Mouse (Mus musculus) urinary bladder, adult 2 months (tissue): Measurements from ENCODE around the gene Tnrc6b. TPM values are rescaled to one million over a fixed set of nuclear protein-coding genes. Genes with fewer than 3 reads are reported as not detected.

Source experiments
- DNase-seq: peaks from one replicate; pipeline ENCODE4 v3.0.0; 2022; ENCODE audit warnings: low spot score
- polyA plus RNA-seq: library from polyadenylated mRNA; depleted of rRNA; stranded (reverse); fragments of >200 nt; gene quantifications from 2 replicates; pipeline ENCODE4 v1.2.3, GENCODE M21; 2012; rRNA removed

Gene Tnrc6b
- polyA plus RNA-seq, result 7.8 and 12.6 TPM in 2 replicates

DNA sequence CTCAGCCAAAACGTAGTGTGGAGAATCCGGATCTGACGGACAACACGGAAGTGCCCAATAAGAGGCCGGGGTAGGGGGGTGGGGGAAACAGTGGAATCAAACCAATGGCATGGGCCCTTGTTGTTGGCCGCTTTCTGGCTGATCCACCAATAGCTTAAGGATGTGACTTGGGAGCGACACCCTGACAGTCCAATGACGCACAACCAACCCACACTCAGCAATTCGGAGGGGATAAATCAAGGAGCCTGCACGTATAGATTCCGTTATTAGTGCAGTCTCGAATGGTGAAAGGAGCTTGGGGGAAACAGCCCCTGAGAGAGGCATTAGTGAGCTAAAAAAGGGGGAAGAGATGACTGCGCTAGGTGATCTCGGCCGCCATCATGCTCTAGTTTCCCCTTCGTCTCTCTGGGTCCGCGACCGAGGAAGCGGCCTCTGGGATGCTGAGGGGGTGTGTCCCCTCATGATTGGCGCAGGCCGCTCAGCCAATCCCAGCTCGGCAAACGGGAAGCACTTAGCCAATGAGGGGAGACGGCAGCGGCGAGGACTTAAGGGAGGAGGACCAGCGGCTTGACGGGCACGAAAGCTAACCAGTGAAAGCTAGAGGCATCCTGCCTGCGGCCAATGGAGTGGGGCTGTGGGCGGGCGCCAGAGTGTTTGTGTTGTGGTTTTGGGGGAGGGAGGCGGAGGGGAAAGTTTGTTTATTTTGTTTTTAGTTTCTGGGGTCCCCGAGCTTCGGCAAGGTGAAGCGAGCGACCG lies at the start of gene Tnrc6b:
TSS of gene Tnrc6b (plus strand) at position 706 of the 756 bp plus-strand sequence.
- DNase-seq, result peak; percentile 96

DNA sequence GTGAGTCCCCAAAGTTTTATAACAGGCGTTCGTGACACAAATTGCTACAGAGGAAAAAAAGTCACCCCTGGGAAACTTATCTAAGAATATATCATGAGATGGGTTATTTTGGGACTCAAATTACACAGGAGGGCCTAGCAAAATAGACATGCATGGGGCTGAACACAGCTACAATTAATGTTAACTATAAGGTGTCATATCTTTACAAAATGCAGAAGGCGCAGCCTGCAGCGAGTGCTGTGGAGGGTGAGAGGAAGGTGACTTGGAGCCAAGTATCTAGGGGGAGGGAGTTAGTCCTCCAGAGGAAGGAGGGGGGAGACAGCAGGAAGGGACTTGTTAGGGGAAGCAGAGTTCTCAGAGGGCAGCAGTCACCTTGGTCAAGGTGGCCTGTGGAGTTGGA lies 46.7 kb upstream of the Tnrc6b start:
- no peak for DNase-seq

GRCm38 (mm10) chr15:80671295-80672252 lies 39.5 kb upstream of the Tnrc6b start, which contains the start of gene Fam83f:
Gene Fam83f, plus strand, starts transcription at chr15:80671847.
- DNase-seq, result peak; percentile 78

- DNase-seq, result no peak
These were observed 38.3 kb upstream of the Tnrc6b start for GRCm38 (mm10) chr15:80672810-80673209.

GRCm38 (mm10) chr15:80673337-80674095 lies 37.6 kb upstream of the Tnrc6b start:
- no peak for DNase-seq

GRCm38 (mm10) chr15:80674700-80675099 lies 36.4 kb upstream of the Tnrc6b start:
- no peak for DNase-seq

DNA sequence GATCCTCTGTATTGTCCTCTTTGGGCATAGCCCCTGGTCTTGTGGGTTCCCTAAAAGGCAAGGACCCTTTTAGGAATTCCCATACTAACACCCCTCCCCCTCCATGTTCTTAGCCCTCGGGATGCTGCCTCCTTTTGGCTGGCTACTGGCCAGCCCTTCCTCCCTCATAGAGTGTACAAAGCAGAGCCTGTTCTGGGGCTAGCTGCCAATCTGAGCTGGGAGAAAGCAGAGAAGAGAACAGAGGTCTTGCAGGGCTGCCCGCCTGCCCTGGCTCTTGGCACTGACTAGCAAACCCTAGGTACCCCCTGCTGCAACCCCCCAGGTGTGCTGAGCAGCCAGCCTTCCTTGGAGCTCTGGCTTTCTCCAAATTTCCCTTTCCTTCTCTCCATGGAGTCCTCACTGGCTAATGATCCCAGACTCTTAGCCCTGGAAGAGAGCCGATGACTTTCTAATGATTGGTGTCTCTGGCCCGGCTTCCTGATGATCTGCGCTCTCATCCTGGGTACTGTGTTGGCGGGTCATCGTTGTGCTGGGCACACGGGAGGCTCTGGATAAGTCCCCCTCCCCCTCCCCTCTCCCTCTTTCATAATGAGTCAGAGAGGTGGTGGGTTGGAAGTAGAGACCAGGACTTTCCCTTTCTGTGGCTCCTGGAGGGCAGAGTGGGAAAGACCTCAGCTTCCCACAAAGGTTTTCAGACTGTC lies 31.4 kb upstream of the Tnrc6b start:
- DNase-seq, result no peak

DNA sequence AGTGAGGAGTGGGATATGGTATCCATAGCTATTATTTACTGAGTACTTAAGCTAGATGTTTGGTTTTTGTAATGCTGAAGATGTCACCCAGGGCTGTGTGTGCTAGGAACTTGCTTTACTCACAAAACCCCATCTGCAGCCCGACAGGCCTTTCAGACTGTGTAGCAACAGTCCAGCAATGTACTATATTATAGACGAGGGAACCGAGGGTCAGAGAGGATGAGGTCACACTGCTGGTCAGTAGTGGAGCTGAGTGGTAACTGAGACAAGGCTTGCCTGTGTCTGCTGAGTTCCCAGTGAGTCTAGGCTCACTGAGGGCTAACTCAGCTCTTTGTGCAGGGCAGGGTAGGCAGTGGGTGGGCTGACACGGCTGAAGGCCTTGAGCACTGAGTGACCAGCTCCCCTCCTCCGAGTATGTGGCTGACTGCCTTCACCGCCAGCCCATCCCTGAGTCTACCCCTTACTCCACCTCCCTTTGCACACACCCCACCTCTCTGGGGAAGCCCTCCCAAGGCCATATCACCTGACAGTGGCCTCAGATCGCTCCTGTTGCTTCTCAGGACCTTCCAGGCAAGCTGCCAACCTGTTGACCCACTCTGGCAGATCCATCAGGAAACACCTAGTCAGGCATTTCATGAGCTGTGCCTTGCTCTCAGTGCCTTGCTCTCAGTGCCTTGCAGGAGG lies 30.6 kb upstream of the Tnrc6b start:
- no peak for DNase-seq

DNA sequence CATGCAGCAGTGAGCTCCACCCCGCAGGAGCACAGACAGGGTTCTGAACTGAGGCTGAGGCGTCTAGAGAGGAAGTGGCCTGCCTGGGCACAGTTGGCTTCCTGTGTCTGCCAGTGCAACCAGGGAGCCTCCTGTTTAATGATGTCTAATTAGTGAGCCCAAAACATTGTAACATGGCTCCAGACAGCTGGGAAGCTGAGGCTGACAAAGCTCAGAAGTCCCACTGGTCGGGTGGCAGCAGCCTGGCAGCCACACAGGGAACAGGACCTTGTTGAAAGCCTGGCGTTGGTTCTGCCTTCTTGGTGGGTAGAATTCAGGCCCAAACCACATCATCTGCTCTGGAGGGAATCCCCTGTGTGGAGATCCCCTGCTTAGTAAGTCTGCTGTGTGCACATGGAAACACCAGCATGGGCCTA lies 29.6 kb upstream of the Tnrc6b start:
- no peak for DNase-seq

DNA sequence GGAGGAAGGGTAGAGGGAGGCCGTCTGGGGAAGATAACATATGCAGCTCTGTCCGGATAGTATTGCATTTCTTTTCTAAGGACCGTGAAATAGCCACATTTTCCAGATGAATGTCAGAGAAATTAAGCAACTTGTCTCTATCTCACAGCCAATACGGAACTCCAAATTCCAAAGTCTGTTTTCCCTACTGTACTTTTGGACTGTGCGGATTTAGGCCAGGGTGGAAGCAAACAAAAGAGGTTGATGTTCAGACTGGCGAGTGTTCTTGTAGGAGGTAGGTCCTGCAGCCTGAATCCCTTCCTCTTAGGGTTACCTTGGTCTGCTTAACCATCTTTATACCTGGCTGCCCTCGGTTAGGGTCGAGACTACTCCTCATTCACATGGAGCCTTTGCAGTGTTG lies 28.8 kb upstream of the Tnrc6b start:
- DNase-seq, result no peak

DNA sequence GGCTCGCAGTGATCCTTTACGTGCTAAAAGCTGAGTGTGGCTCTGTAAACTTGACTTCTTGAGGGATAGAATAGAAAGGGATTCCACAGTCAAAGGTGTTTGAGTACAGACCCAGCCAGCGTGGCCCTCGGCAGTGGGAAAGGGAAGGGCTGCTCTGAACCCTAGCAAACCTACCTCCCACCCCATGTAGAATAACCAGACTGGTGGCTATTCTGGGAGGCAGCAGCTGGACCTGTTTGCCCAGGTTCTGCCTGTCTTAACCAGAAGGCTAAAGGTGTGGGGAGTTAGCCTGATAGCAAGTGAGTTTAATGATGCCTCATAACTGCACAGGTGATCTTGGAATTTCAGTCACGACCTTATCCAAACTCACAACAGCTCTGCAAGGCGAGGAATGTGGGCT lies 28.0 kb upstream of the Tnrc6b start:
- DNase-seq, result no peak

- no peak for DNase-seq
These were observed 27.1 kb upstream of the Tnrc6b start for GRCm38 (mm10) chr15:80683990-80684389.

DNA sequence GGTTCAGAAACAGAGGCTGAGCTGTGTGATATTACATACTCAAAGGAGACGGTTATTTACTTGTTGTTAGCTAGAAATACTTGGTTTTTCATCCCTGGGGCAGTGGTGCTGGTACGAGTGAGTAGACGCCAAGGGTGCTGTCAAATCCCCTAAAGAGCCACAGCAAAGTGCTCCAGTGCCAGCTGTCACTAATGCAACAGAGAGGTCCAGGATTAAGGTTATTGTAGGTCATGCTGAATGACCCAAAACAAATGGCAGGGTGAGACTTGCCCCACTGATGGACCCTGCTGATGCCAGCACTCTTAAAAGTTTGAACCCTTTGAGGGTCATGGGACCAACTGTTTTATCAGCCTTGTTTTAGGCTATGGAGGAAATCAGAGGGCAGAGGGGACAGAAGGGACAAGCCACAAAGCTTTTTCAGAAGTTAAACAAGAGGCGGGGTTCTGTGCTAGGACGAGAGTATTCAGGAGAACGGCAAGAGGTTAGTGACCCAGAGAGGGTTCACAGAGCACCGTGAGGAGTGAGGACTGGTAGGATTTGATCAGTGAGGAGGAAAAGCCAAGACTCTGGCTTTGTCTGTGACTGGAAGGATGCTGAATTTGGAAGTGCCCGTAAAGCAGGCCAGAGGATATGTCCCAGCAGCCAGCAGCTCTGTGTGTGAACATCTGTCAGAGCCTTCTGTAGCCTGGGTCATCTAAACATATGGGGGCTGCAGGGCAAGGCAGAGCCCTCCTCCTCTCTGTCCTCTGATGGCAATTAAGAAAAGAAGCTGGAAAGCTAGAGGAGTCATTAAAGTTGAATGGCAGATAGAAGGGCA lies 26.1 kb upstream of the Tnrc6b start:
- DNase-seq, result no peak

DNA sequence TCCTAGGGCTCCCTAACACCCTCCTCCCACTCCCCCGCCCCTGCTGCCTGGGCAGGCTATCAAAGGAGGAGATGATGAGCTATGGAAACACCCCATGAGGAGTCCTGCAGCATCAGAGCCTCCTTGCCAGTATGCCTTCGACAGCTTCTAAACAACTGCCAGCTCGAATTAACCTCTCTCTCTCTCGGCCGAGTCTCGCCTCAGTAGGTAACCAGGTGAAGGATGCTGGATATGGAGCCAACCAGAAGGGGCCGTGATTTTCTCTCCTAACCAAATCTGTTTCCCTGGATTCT lies 25.6 kb upstream of the Tnrc6b start:
- no peak for DNase-seq

DNA sequence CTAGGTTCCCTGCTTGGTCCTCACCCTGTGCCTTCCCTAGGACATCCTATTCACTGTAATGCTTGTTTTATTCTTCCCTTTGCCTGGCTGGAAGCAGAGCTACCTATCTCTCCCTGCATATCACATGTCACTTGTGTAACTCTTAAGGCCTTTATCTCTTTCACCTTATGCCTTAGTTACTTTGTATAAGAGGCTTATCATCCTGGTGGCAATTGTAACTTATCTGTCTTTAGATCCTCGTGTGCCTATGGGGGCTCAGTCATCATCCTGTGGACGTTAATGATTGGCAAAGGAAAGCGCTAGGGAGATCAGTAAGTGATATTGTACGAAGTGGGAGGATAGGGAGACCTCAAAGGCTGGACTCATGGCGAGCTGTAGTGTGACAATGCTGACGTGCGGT lies 22.6 kb upstream of the Tnrc6b start:
- DNase-seq, result no peak

- DNase-seq, result no peak
These were observed 17.6 kb upstream of the Tnrc6b start for GRCm38 (mm10) chr15:80693492-80693891.

- DNase-seq, result no peak
These were observed 16.8 kb upstream of the Tnrc6b start for GRCm38 (mm10) chr15:80694125-80694910.

DNA sequence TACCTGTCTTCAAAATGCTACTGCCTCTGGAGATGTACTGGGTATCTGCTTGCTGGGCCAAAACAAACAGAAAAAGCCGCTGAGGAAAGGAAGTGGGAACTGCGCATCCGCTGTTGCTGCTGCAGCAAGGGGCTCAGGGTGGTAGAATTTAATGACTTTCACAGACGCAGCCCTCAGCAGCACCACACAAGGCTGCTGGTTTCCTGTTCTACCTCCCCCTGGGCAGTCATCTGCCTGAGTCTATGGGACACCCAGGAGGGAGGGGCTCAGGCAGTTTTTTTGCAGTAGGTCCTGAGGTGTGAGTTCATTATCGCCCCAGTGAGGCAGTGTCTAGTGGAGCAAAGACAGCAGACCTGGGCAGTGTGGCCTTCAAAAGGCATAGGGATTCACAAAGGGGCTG lies 13.5 kb upstream of the Tnrc6b start:
- DNase-seq, result no peak
